Mouse (Mus musculus): ENCODE measurements around the gene Anxa11. TPM values are rescaled to one million over a fixed set of nuclear protein-coding genes. Genes with fewer than 3 reads are reported as not detected.

Anxa11 gene
- polyA plus RNA-seq, 1 experiment: 32.7 TPM

GRCm38 (mm10) chr14:25850433-25850832, 8.5 kb downstream of the Anxa11 start:
- Histone ChIP-seq H3K27ac (ENCODE audit: insufficient read depth, low read length) (no peak overlapping the region), H3K4me3 (ENCODE audit: insufficient read depth, low read length) (no peak overlapping the region), H3K4me1 (ENCODE audit: control insufficient read depth, insufficient read depth, low read length) (peaks cover 3% of the 10 kb centered on the region)
- TF ChIP-seq POLR2A (IDR thresholded peaks at IDR 0.05; ENCODE audit: extremely low read depth, insufficient read depth, low read length) (no peak), CTCF (IDR thresholded peaks at IDR 0.05; ENCODE audit: extremely low read depth, insufficient read depth, low read length) (no peak)

GRCm38 (mm10) chr14:25851189-25851588, 9.2 kb downstream of the Anxa11 start:
- peaks cover 5% of the 10 kb centered on the region for H3K4me1 ChIP-seq (ENCODE audit: control insufficient read depth, insufficient read depth, low read length)
- no peak for TF ChIP-seq POLR2A (IDR thresholded peaks at IDR 0.05; ENCODE audit: extremely low read depth, insufficient read depth, low read length)
- no peak for TF ChIP-seq CTCF (IDR thresholded peaks at IDR 0.05; ENCODE audit: extremely low read depth, insufficient read depth, low read length)
- H3K27ac ChIP-seq (ENCODE audit: insufficient read depth, low read length): no peak overlapping the region; the same call in 1 of the 2 replicates
- H3K4me3 ChIP-seq (ENCODE audit: insufficient read depth, low read length): no peak overlapping the region

- no peak for TF ChIP-seq POLR2A (IDR thresholded peaks at IDR 0.05; ENCODE audit: extremely low read depth, insufficient read depth, low read length)
- TF ChIP-seq CTCF (IDR thresholded peaks at IDR 0.05; ENCODE audit: extremely low read depth, insufficient read depth, low read length): no peak
- Histone ChIP-seq H3K4me3 (ENCODE audit: insufficient read depth, low read length) (no peak overlapping the region), H3K27ac (ENCODE audit: insufficient read depth, low read length) (peak overlapping the region; percentile 48; the same call in 1 of the 2 replicates), H3K4me1 (ENCODE audit: control insufficient read depth, insufficient read depth, low read length) (peaks cover 5% of the 10 kb centered on the region)
Observed at GRCm38 (mm10) chr14:25852121-25852561, 10.2 kb downstream of the Anxa11 start.

- Histone ChIP-seq H3K4me3 (ENCODE audit: insufficient read depth, low read length) (no peak overlapping the region), H3K27ac (ENCODE audit: insufficient read depth, low read length) (no peak overlapping the region)
Observed at GRCm38 (mm10) chr14:25853295-25853694, 11.3 kb downstream of the Anxa11 start.

GRCm38 (mm10) chr14:25853717-25854452, 11.9 kb downstream of the Anxa11 start:
- Histone ChIP-seq H3K27ac (ENCODE audit: insufficient read depth, low read length) (no peak overlapping the region), H3K4me1 (ENCODE audit: control insufficient read depth, insufficient read depth, low read length) (peaks cover 5% of the 10 kb centered on the region), H3K4me3 (ENCODE audit: insufficient read depth, low read length) (no peak overlapping the region)
- TF ChIP-seq CTCF (IDR thresholded peaks at IDR 0.05; ENCODE audit: extremely low read depth, insufficient read depth, low read length) (no peak), POLR2A (IDR thresholded peaks at IDR 0.05; ENCODE audit: extremely low read depth, insufficient read depth, low read length) (no peak)

More at GRCm38 (mm10) chr14:25853295-25853694, 11.3 kb downstream of the Anxa11 start:
- peaks cover 5% of the 10 kb centered on the region for H3K4me1 ChIP-seq (ENCODE audit: control insufficient read depth, insufficient read depth, low read length)
- no peak for TF ChIP-seq POLR2A (IDR thresholded peaks at IDR 0.05; ENCODE audit: extremely low read depth, insufficient read depth, low read length)
- no peak for TF ChIP-seq CTCF (IDR thresholded peaks at IDR 0.05; ENCODE audit: extremely low read depth, insufficient read depth, low read length)

GRCm38 (mm10) chr14:25855241-25855885, 13.4 kb downstream of the Anxa11 start:
- peaks cover 5% of the 10 kb centered on the region for H3K4me1 ChIP-seq (ENCODE audit: control insufficient read depth, insufficient read depth, low read length)
- TF ChIP-seq CTCF (IDR thresholded peaks at IDR 0.05; ENCODE audit: extremely low read depth, insufficient read depth, low read length) (no peak), POLR2A (IDR thresholded peaks at IDR 0.05; ENCODE audit: extremely low read depth, insufficient read depth, low read length) (no peak)
- no peak overlapping the region for H3K27ac ChIP-seq (ENCODE audit: insufficient read depth, low read length)
- H3K4me3 ChIP-seq (ENCODE audit: insufficient read depth, low read length): no peak overlapping the region

- Histone ChIP-seq H3K4me3 (ENCODE audit: insufficient read depth, low read length) (no peak overlapping the region), H3K27ac (ENCODE audit: insufficient read depth, low read length) (no peak overlapping the region), H3K4me1 (ENCODE audit: control insufficient read depth, insufficient read depth, low read length) (peaks cover 3% of the 10 kb centered on the region; the same call in 1 of the 2 replicates)
- TF ChIP-seq POLR2A (IDR thresholded peaks at IDR 0.05; ENCODE audit: extremely low read depth, insufficient read depth, low read length): no peak
- no peak for TF ChIP-seq CTCF (IDR thresholded peaks at IDR 0.05; ENCODE audit: extremely low read depth, insufficient read depth, low read length)
Observed at GRCm38 (mm10) chr14:25857168-25857621, 15.2 kb downstream of the Anxa11 start.

GRCm38 (mm10) chr14:25857940-25858339, 16.0 kb downstream of the Anxa11 start:
- Histone ChIP-seq H3K4me1 (ENCODE audit: control insufficient read depth, insufficient read depth, low read length) (peaks cover 3% of the 10 kb centered on the region; the same call in 1 of the 2 replicates), H3K4me3 (ENCODE audit: insufficient read depth, low read length) (no peak overlapping the region), H3K27ac (ENCODE audit: insufficient read depth, low read length) (no peak overlapping the region)
- TF ChIP-seq CTCF (IDR thresholded peaks at IDR 0.05; ENCODE audit: extremely low read depth, insufficient read depth, low read length): no peak
- no peak for TF ChIP-seq POLR2A (IDR thresholded peaks at IDR 0.05; ENCODE audit: extremely low read depth, insufficient read depth, low read length)

- no peak overlapping the region for H3K4me3 ChIP-seq (ENCODE audit: insufficient read depth, low read length)
- H3K4me1 ChIP-seq (ENCODE audit: control insufficient read depth, insufficient read depth, low read length): no peaks in the 10 kb centered on the region
- H3K27ac ChIP-seq (ENCODE audit: insufficient read depth, low read length): no peak overlapping the region
- no peak for TF ChIP-seq CTCF (IDR thresholded peaks at IDR 0.05; ENCODE audit: extremely low read depth, insufficient read depth, low read length)
- no peak for TF ChIP-seq POLR2A (IDR thresholded peaks at IDR 0.05; ENCODE audit: extremely low read depth, insufficient read depth, low read length)
Observed at GRCm38 (mm10) chr14:25861771-25862530, 20.0 kb downstream of the Anxa11 start.
